Mouse (Mus musculus): Measurements from ENCODE around the gene March10.

The March10 gene

DNA sequence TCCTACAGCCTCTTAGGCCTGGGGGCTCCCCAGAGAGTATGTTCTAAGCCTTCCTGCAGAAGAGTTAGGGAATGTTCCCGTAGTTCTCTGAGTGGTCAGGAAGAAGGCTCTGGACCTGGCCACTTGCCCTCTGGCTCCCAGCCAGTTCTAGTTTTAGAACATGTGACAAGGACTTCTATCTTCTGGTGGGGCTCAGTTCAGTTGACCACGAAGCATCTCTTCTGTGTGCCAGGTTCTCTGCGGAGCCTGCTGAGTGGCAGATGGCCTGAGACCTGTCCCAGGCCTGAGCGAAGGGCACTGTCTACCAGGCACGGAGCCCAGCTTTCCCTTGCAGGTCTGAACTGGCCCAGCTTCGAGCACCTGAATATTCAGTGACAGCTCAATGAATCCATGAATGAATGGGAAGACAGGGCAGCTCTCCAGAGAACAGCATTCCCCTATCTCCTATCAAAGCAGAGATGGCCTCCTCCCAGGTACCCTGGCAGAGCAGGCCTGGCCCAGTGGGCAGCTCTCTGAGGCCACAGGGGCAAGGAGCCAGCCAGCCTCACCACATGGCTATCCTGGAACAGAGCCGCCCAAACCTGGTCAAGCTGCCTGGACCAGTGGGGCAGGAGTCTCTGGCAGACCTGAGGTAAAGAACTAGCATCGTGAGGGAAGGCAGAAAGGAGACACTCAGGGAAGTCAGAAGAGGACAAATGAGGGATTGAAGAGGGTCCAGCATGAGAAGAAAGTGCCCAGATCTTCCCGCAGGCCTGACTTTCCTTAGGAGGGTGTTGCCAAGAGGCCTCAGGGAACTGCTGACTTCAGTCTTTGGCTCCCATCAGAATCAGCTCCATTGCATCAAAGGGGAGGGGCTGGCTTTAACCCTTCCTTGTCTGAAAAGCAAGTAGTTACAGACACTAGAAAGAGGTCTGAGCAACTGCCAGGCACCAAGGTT lies 103.3 kb downstream of the March10 start:
- CTCF ChIA-PET = interaction anchor here (0.6 kb wide), 1 partner anchor 23 kb away, joined by 3 read pairs; no protein-coding TSS in a partner anchor

DNA sequence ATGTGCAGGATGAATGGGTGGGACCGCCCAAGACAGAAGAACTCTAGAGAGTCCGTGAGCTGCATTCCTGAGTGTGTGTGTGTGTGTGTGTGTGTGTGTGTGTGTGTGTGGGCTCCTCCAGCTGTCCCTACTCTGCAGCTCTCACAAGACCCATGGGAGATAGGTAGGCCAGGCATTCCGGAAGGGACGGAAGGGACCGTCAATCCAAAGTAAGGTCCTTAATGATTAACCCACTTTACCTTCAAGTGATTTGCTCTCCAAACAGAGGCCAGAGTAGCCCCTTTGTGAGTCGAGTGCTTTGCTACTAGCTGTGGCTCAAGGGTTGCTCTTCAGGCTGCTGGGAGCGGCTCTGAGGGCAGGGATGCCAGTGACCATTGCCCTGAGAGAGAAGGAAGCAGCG lies 104.4 kb downstream of the March10 start:
- CTCF ChIA-PET = no interaction called here

DNA sequence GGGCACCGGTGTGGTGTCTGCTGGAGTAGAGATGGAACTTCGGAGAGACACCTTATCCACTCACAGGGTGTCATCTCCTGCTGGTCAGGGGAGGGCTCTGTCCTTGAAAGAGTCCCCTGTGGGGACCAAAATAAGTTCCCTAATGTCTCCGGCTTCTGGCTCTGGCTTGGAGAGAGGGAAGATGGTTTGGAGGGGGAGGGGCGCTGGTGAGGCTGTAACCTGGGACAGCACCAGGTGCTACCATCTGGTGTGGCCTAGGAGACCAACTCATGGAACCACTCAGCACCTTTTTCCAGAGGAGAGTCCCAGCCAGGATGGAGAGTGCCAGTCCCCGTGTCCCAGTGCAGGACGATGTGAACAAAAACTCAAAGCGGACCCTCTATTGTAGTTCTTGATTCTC lies 105.9 kb downstream of the March10 start:
- CTCF ChIA-PET = no interaction called here

DNA sequence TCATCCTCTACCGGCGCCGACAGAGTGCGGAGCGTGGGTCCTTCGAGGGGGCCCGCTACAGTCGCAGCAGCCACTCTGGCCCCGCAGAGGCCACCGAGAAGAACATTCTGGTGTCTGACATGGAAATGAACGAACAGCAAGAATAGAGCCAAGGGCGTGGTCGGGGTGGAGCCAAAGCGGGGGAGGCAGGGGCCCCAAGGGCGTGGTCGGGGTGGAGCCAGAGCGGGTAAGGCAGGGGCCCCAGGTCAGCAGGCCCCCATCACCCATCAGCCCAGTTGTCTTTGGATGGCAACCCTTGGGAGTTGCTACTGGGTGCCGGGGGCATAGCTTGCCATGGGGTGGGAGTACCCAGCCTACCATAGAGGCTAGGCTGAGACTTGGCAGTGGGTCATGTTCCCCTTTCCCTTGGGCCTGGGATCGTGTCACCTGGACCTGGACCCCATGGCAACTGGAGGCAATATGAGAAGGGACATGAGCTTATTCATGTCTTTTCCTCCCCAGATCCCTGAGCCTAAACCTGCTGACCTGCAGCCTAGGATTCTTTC lies 106.7 kb downstream of the March10 start:
- CTCF ChIA-PET = no interaction called here

DNA sequence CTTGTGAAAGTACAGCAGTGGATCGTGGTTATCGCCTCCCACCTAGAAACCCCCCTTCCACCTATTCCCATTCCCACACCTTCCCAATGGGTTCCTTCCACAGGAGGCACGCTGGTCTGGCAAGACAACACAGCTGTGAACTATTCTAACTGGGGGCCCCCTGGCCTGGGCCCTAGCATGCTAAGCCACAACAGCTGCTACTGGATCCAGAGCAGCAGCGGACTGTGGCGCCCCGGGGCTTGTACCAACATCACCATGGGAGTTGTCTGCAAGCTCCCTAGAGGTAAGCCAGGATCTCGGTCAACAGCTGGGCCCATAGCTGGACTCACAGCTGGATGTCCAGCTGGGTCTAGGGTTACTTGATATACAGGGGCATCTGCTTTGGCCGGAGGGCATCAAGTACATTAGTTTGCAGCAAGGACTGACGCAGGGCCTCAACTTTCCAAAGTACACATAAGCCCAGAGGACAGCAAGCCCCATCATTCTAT lies 108.0 kb downstream of the March10 start:
- CTCF ChIA-PET = interaction anchor here (0.6 kb wide), 1 partner anchor 11 kb away, joined by 3 read pairs; no protein-coding TSS in a partner anchor

DNA sequence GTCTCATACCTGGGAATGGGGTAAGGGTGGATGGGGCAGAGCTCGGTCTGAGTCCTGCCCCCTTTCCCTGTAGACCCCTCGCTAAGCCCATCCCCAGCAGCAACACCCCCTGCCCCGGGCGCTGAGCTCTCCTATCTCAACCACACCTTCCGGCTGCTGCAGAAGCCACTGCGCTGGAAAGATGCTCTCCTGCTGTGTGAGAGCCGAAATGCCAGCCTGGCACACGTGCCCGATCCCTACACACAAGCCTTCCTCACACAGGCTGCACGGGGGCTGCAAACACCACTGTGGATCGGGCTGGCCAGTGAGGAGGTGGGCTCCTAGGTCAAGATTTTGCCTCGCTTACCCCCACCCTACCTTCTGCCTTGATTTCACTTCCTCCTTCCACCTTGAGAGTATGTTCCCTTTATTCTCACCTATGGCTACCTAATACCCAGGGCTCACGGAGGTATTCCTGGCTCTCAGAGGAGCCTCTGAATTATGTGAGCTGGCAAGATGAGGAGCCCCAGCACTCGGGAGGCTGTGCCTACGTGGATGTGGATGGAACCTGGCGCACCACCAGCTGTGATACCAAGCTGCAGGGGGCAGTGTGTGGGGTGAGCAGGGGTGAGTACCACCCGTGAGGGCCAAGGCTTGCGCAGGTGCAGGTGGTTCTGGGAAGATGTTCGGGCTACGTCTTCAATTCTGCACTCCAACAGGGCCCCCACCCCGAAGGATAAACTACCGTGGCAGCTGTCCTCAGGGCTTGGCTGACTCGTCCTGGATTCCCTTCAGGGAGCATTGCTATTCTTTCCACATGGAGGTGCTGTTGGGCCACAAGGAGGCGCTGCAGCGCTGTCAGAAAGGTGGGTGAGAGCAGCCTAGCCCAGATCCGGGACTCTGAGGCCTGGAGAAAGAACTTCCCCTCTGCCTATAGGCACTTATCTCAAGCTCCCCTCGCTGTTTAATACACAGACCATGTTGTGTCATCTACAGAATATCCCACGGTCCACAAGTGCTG lies 109.1 kb downstream of the March10 start:
- CTCF ChIA-PET = interaction anchor here (0.6 kb wide), 1 partner anchor 10 kb away, joined by 3 read pairs; no protein-coding TSS in a partner anchor

DNA sequence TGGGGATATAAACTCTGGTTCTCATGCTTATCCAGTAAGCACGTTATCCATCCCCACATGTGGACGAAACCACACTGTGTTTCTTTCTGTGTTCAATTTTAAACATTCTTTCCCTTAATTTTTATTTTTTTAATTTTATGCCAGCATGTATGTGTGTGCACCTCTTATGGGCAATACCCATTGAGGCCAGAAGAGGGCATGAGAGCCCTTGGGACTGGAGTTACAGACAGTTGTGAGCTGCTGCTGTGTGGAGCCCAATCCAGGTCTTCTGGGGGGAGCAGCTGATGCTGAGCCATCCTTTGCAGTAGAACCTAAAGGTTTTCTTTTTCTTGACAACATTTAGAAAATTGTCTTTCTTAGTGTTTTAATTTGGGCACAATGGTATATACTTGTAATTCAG lies 111.3 kb downstream of the March10 start:
- CTCF ChIA-PET = no interaction called here

DNA sequence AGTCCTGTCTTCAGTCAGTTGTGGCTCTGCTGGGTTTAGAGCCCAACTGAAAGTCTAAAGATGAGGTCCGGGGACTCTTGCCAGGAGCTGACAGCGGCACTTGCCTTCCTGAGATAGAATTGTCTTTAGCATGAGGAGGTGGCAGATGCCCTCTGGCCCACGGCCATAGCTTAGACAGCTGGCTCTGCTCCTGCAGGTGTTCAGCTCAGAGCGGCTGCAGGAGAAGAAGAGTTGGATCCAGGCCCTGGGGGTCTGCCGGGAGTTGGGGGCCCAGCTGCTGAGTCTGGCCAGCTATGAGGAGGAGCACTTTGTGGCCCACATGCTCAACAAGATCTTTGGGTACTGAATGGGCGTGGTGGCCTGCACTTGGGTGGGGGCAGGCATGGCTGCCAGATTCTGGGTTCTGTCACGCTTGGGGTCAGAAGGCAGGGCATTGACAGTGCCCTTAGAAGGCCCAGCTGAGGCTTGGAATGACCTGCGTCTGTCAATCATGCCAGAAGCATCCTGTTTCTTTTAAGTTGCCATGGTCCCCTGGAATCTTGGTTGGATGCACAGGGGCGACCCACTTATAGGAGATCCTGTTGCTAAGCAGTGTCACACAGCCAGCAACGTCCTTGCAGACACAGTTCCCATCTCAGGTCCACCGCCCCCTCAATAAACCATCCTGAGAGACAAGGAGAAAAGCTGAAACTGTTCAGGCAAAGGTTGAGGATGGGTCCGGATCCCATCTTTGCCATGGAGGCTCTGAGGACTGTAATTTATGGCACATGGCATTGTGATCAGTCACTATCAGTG lies 117.7 kb downstream of the March10 start:
- CTCF ChIA-PET = no interaction called here

DNA sequence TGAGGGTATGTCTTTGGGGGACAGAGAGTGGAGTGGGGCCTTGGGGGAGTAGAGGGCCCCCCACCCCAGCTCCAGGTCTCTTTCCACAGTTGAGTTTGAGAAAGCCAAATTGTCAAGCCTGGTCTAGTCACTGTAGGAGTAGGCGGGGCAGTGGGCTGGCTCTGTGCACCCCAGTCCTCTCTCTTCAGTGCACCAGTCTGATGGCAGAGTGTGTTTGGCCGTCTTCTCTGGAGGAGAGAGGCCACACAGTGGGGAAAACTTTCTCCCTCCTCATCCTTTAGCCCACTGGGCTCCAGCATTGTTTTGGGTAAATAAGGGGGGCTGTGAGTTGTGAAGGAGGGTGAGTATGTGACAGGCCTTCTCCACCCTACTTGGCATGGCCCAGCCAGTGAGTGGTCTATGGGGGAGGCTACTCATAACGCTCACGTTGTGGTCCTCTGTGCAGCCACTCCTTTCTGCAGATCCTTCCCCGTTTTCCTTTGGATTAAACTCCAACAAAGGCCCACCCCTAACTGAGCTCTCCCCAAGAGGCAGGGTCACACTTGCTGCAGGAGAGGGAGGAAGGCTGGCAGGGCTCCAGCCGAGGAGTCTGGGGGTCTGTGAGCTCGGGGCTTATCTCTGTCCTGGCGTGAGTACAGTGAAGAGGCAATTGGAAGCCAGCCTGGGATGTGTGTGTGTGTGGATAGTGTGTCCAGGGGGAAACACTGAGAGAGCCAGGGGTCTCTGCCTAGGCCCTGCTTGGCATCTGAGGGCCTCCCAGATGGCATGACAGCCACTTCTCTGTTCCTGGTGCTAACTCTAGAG lies 122.5 kb downstream of the March10 start:
- CTCF ChIA-PET = no interaction called here

DNA sequence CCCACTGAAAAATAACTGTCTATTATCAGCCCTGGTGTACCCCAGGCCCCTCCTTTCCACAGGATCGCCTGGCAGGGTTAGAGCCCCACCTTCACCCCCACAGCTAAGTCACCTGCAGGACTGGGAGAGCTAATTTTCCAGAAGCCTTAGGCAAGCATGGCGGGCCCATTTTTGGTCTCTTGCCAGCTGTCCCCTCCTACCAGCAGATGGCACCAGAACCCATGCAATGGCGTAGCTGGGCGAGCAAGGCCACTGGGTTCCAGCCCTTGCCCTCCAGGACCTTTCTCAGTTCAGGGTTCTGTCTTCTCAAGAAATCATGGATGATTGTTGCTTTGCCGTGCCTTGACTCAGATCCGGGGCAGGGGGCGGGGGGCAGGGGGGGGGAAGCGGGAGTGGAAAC lies 124.1 kb downstream of the March10 start:
- CTCF ChIA-PET = interaction anchor here (0.6 kb wide), 1 partner anchor 70 kb away, joined by 6 read pairs; no protein-coding TSS in a partner anchor

DNA sequence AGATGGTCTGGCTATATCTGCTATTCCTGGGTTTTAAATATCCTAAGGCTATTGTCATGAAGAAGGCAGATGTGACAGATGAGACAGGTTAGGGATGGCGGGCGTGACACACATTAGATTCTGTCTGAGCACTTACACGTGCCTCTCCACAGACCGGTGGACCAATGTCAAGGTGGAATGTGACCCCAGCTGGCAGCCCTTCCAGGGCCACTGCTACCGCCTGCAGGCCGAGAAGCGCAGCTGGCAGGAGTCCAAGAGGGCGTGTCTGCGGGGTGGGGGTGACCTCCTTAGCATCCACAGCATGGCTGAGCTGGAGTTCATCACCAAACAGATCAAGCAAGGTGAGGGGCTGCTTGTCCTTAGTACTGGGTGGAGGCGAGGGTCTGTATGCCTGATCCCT lies 124.8 kb downstream of the March10 start:
- CTCF ChIA-PET = no interaction called here

DNA sequence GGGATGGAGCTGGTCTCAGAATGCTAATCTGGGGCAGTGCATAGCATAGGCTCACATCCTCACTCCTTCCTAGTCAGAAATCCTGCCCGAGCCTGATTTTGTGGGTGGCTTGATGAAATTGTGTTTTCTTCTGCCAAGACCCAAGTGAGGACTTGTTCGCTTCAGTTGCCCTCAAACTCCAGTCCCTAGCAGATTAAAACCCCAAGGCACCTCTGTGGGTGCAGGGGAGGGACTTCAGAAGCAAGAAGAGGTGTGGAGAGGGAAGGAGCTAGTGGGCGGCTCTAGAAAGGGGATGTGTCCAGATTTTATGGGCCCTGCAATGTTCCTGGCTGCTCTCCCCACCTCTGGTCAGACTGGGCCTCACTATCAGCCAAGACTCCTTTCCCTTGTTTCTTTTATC lies 125.4 kb downstream of the March10 start:
- CTCF ChIA-PET = no interaction called here

DNA sequence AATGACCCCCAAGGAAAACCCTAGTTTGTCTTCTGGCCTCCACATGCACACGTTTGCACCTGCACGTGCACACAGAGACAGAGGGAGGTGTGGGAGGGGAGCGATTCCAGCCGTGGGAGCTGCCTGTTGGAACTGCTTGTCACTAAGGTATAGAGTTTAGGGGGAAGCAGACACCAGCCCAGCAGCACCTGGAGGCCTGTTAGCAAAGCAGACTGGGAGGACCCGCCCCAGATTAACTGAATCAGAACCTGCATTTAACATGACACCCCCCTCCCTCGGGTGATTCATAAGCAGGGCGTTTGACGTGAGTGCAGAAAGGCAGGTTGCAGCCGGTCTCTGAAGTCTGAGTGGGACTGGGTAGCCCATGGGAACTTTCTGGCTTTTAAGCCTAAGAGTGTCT lies 126.6 kb downstream of the March10 start:
- CTCF ChIA-PET = no interaction called here

DNA sequence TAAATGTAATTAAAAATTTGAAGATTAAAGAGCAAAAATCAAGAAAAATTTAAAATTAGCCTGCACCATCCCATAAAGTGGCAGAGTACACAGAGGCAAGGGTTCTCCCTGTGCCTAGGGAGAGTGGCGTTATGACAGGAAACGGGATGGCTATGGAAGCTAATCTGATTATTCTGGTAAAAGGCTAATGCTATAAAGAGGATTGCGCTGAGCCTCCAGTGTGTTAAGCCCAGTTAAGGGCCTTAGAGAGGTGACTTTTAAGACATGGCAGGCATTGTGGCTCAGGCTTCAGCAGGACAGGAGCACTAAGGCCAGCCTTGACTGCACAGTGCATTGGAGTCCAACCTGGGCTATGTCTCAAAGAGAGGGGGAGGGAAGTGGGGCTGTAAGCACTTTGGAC lies 129.4 kb downstream of the March10 start:
- CTCF ChIA-PET = no interaction called here

DNA sequence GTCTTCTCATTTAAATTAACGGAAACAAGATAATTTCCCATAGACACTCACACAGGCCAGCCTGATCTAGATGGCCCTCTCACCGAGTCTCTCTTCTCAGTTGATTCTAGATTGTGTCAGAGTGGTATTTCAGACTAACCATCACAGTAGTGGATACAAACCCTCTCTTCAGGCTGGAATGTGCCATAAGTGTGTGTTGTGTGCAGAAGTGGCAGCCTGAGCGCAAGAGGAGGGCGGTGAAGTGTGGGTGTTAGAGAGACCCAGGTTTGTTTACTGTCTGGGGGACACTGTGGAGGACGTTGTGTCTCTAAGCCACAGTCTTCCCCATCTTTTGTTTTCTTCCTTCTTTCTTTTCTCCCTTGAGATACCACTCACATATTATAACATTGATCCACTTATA lies 133.0 kb downstream of the March10 start:
- CTCF ChIA-PET = no interaction called here

DNA sequence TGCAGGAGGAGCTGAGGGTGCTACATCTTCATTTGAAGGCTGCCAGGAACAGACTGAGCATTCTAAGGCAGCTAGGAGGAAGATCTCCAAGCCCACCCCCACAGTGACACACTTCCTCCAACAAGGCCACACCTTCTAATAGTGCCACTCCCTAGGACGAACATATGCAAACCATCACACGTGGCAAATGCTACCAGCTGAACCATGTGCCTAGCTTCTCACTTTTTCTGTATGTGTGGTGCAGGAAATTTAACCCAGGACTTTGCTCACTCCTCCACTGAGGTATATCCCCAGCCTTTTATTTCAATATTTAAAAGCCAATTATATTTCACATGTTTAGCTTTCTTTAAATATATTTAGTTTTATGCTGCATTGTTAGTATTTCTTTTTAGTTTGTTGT lies 135.4 kb downstream of the March10 start:
- CTCF ChIA-PET = no interaction called here

DNA sequence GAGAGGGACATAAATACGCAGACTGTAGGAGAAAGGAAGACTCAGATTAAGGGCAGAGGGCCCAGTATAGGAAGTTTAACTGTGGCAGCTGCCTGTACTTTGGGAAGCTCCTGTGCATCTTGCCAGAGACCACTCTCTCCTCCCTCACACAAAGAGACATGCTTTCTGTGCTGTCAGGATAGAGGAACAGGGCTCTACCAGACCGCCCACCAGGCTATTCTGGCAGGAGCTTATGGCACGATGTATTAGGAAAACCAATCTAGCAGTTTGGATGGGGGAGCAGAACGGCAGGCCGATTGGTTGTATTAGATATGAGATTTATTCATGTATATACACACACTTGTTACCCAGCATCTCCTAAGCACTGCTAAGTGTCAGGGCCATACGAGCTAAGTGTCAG lies 138.8 kb downstream of the March10 start:
- CTCF ChIA-PET = no interaction called here

DNA sequence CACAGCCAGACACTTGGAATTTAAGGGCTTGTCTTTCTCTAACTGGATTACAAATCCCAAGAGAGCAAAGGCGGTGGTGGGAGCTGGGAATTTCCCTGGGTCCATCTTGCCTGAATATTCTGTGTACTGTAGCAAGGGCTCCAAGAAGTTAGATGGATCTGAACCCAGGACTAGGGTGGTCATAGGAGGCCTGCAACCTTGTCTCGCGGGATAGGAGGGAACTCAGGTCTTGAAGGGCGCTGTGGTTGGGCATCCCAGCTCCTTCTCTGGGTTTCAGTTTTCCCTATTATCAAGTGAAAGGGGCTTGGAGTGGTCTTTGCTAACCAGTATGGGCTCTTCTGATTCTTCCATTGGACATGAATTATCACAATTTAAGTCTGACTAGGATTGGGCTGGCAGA lies 140.4 kb downstream of the March10 start:
- CTCF ChIA-PET = no interaction called here

DNA sequence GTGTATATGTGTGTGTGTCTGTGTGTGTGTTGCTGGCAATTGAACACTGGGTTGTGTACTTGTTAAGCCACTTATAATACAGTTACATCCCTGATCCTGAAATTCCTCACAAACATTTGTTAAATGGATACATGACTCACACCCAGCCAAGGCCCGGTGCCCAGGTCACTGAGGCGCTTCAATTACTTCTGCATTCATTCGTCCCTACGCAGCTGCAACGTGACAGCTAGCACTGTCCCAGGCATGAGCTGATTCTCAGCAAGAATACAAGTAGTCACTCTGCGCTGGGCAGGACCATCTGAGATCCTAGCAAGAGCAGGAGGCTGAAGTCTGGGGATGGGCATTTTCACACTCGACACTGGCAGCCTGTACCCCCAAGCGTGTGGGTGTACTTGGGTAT lies 141.2 kb downstream of the March10 start:
- CTCF ChIA-PET = no interaction called here

DNA sequence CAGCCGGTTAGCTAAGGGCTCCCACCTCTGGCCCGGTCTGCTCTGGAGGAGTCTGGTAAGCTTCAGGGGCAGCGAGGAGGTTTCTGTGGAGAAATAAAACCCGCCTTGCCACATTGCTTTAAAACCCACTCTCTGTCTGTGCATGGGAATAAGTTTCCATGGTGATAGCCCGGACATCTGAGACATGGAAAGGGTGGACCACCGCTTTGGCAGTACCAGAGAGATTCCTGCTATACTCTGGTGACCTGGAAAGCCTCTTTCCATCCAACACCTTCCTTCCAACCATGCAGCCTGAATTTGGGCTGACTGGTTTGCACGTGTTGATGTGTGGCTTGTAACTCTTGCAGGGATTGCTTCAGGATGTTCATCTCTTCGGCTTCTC lies 142.9 kb downstream of the March10 start:
- CTCF ChIA-PET = no interaction called here
